Mouse (Mus musculus) ES-E14 (cell line): Measurements from ENCODE around the gene Rtl8c.

Experiments used
- HCFC1 ChIP-seq: IDR thresholded peaks from 2 replicates; pipeline ENCODE4 v1.6.1; 2012; ENCODE audit warnings: low read length, inconsistent platforms, borderline replicate concordance; ENCODE audit not compliant: insufficient read depth
- MAFK ChIP-seq: IDR thresholded peaks from 2 replicates; pipeline ENCODE4 v1.6.1; 2014; ENCODE audit warnings: mild to moderate bottlenecking, low read depth, low read length, inconsistent platforms; ENCODE audit not compliant: insufficient read depth
- ZC3H11A ChIP-seq: IDR thresholded peaks from 2 replicates; pipeline ENCODE4 v1.6.1; 2012; ENCODE audit warnings: low read depth, mild to moderate bottlenecking, inconsistent platforms, low read length, borderline replicate concordance
- ZNF384 ChIP-seq: IDR thresholded peaks from 2 replicates; pipeline ENCODE4 v1.6.1; 2012; ENCODE audit warnings: low read depth, low read length, inconsistent platforms

- no peak for TF ChIP-seq HCFC1
- no peak for TF ChIP-seq ZC3H11A
- no peak for TF ChIP-seq MAFK
- TF ChIP-seq ZNF384, result no peak
Measured at GRCm38 (mm10) chrX:53579311-53579710, 28.5 kb upstream of the Rtl8c start.
